26 mouse cellular contexts compared by ENCODE assay signal in the genomic region with DNA sequence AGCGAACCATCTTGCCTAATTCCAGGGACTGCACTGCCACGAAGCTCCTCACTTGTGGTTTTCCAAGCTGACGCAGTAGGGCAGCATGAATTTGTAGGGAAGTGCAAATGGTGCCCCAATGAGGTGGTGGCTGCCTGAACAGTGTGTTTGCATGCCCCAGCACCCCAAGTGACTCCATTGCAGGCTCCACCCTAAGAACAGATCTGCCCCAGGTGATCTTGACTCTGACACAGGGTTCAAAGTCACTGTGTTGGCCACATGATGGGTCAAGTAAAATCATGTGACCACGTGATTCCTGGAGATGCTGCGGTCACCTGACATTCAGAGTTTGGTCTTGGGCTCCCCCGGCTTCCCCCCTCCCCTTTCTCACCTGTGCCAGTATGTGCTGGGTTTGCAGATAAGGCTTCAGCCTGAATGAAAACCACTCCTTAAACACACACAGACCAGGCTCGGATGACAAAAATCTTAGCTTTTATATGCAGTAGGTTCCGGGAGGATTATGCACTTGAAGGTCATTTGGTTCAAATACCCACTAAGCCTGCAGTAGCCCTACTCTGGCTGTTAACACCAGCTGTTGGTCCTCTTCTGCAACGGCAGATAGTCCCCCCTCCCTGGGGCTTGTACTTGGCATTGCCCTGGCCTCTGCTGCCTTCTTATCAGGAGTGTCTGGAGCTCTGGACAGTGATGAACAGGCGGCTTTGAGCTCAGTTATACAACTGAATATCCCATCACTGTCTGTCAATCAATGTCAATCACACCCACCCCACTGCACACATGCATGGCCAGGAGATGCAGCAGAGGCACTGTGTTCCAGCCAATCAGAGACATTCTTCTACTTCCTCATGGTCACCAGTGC. TPM values are rescaled to one million over a fixed set of nuclear protein-coding genes. Genes with fewer than 3 reads are reported as not detected.
DNase-seq lines count a peak whose midpoint lies in the region; ATAC-seq and TF ChIP-seq lines count a peak whose summit lies in the region.
"Had no signal": no experiment of that assay in that cellular context is flagged by ENCODE, and none has a peak within 500 bp of the region (broad histone marks: within the 10 kb centered on the region; RNA-seq: fewer than 3 reads in every experiment).

No protein-coding gene starts in this region.

- H3K9me3 ChIP-seq in heart, postnatal 0 days (replicated peaks; ENCODE audit: control insufficient read depth, low read length): peaks cover 6% of the 10 kb centered on the region; the same call in 1 of the 2 replicates
- peaks cover 9% of the 10 kb centered on the region for H3K9me3 ChIP-seq in midbrain, embryonic 13.5 days
- H3K9me3 ChIP-seq in midbrain, embryonic 16.5 days (replicated peaks; ENCODE audit: control insufficient read depth, low read length, poor library complexity, severe bottlenecking): no peaks in the 10 kb centered on the region
- H3K9me3 ChIP-seq in stomach, postnatal 0 days (ENCODE audit: control insufficient read depth, low read length): peaks cover 3% of the 10 kb centered on the region; the same call in 1 of the 2 replicates
- H3K9me3 ChIP-seq: hindbrain, embryonic 15.5 days had no signal

- no peaks in the 10 kb centered on the region for H3K4me1 ChIP-seq in heart, postnatal 0 days (ENCODE audit: control insufficient read depth, insufficient read depth)
- H3K4me1 ChIP-seq in midbrain, embryonic 13.5 days (replicated peaks): no peaks in the 10 kb centered on the region
- H3K4me1 ChIP-seq in midbrain, embryonic 16.5 days (ENCODE audit: control insufficient read depth, insufficient read depth, low read length): no peaks in the 10 kb centered on the region
- H3K4me1 ChIP-seq in stomach, postnatal 0 days (replicated peaks; ENCODE audit: control insufficient read depth, insufficient read depth): no peaks in the 10 kb centered on the region
- H3K4me1 ChIP-seq: hindbrain, embryonic 15.5 days; neural tube, embryonic 13.5 days had no signal

- no peak for TF ChIP-seq CTCF in heart, postnatal 0 days (IDR thresholded peaks at IDR 0.05; ENCODE audit: low read depth)
- no peak for TF ChIP-seq CTCF in stomach, postnatal 0 days (IDR thresholded peaks at IDR 0.05; ENCODE audit: low read depth)

- H3K4me2 ChIP-seq in heart, postnatal 0 days (ENCODE audit: low read depth, low read length): no peak overlapping the region
- no peak overlapping the region for H3K4me2 ChIP-seq in midbrain, embryonic 13.5 days (replicated peaks)
- no peak overlapping the region for H3K4me2 ChIP-seq in midbrain, embryonic 16.5 days (ENCODE audit: low read length)
- no peak overlapping the region for H3K4me2 ChIP-seq in stomach, postnatal 0 days (replicated peaks; ENCODE audit: low read depth)
- H3K4me2 ChIP-seq: hindbrain, embryonic 15.5 days; liver, embryonic 11.5 days; neural tube, embryonic 13.5 days had no signal

- 0 out of 2 replicates have a peak, but pooled peaks have one; percentile 31 for ATAC-seq in heart, postnatal 0 days (ENCODE audit: insufficient read depth, low read depth)
- ATAC-seq in midbrain, embryonic 13.5 days: peak; percentile 55; the same call in 1 of the 2 replicates
- ATAC-seq in midbrain, embryonic 16.5 days: no peak
- ATAC-seq in stomach, postnatal 0 days (ENCODE audit: low FRiP score, low TSS enrichment): peak; percentile 92
- ATAC-seq: CD4-positive, CD25-positive, alpha-beta regulatory T cell, adult 4 months; forebrain, postnatal 0 days; liver, postnatal 0 days; lung, postnatal 0 days had no signal

- H3K27me3 ChIP-seq in heart, postnatal 0 days (ENCODE audit: control insufficient read depth, insufficient read depth, low read length): no peaks in the 10 kb centered on the region
- no peaks in the 10 kb centered on the region for H3K27me3 ChIP-seq in midbrain, embryonic 13.5 days
- H3K27me3 ChIP-seq in midbrain, embryonic 16.5 days (ENCODE audit: control insufficient read depth, insufficient read depth, low read depth, low read length): no peaks in the 10 kb centered on the region
- H3K27me3 ChIP-seq in stomach, postnatal 0 days (ENCODE audit: control insufficient read depth, insufficient read depth, low read length): no peaks in the 10 kb centered on the region
- H3K27me3 ChIP-seq: hindbrain, embryonic 15.5 days; neural tube, embryonic 13.5 days had no signal

- 56% methylated on average over 10 of the region's 10 CpGs for WGBS in heart, postnatal 0 days
- 75% methylated on average over 10 of the region's 10 CpGs for WGBS in midbrain, embryonic 13.5 days
- 73% methylated on average over 10 of the region's 10 CpGs for WGBS in midbrain, embryonic 16.5 days
- 56% methylated on average over 10 of the region's 10 CpGs for WGBS in stomach, postnatal 0 days

- peak; percentile 73 for DNase-seq in heart, adult 11 months
- DNase-seq in heart, adult 9 months (ENCODE audit: low spot score in 2 of 2): no peak
- no peak for DNase-seq in heart, postnatal 0 days (ENCODE audit: low spot score)
- DNase-seq in heart, postnatal 10 days: no peak
- peak; percentile 77 for DNase-seq in stomach, postnatal 0 days (ENCODE audit: low spot score)
- DNase-seq in left cerebral cortex, postnatal 4 days: no peak
- DNase-seq: adrenal gland, postnatal 25 days; cerebellum, adult 8-10 months; forebrain, postnatal 0 days; gastrocnemius, postnatal 25 days; kidney, adult 2 months; kidney, postnatal 14 days; liver, postnatal 0 days; retina, postnatal 1 day; right cerebral cortex, postnatal 25 days; spleen, adult 18-20 months; thymus, adult 18-20 months; thymus, postnatal 36 days had no signal

- H3K9ac ChIP-seq in heart, postnatal 0 days (replicated peaks; ENCODE audit: low read depth, low read length): no peak overlapping the region
- H3K9ac ChIP-seq in midbrain, embryonic 13.5 days (replicated peaks): no peak overlapping the region
- no peak overlapping the region for H3K9ac ChIP-seq in midbrain, embryonic 16.5 days (ENCODE audit: low read depth, low read length)
- H3K9ac ChIP-seq in stomach, postnatal 0 days (ENCODE audit: low read length): no peak overlapping the region
- H3K9ac ChIP-seq: forebrain, postnatal 0 days; hindbrain, embryonic 15.5 days; liver, postnatal 0 days; neural tube, embryonic 13.5 days had no signal

- H3K36me3 ChIP-seq in heart, postnatal 0 days (replicated peaks; ENCODE audit: control insufficient read depth, insufficient read depth, low read length): 0 out of 2 replicates have a peak, but pooled peaks cover 4% of the 10 kb centered on the region
- H3K36me3 ChIP-seq in midbrain, embryonic 13.5 days: no peaks in the 10 kb centered on the region
- H3K36me3 ChIP-seq in midbrain, embryonic 16.5 days (ENCODE audit: control insufficient read depth, insufficient read depth, low read length): no peaks in the 10 kb centered on the region
- 0 out of 2 replicates have a peak, but pooled peaks cover 3% of the 10 kb centered on the region for H3K36me3 ChIP-seq in stomach, postnatal 0 days (ENCODE audit: control insufficient read depth, insufficient read depth, low read length)
- H3K36me3 ChIP-seq: hindbrain, embryonic 15.5 days had no signal

- intact Hi-C loops in heart, postnatal 10 days (cut with DNase I): no loop called here
- intact Hi-C loops in left cerebral cortex, postnatal 4 days (cut with DNase I): no loop called here

- no peak overlapping the region for H3K27ac ChIP-seq in heart, postnatal 0 days (ENCODE audit: low read depth)
- H3K27ac ChIP-seq in midbrain, embryonic 13.5 days: no peak overlapping the region
- H3K27ac ChIP-seq in midbrain, embryonic 16.5 days (ENCODE audit: low read length): no peak overlapping the region
- peak overlapping the region; percentile 56; the same call in 1 of the 2 replicates for H3K27ac ChIP-seq in stomach, postnatal 0 days (replicated peaks)
- H3K27ac ChIP-seq: hindbrain, embryonic 15.5 days; macrophage; neural tube, embryonic 13.5 days had no signal

- H3K4me3 ChIP-seq in heart, postnatal 0 days (ENCODE audit: low read depth, low read length): no peak overlapping the region
- no peak overlapping the region for H3K4me3 ChIP-seq in midbrain, embryonic 13.5 days (replicated peaks)
- no peak overlapping the region for H3K4me3 ChIP-seq in midbrain, embryonic 16.5 days (ENCODE audit: low read depth, low read length)
- no peak overlapping the region for H3K4me3 ChIP-seq in stomach, postnatal 0 days (ENCODE audit: low read depth, low read length)
- H3K4me3 ChIP-seq: hindbrain, embryonic 15.5 days; neural tube, embryonic 13.5 days had no signal

- no peak for TF ChIP-seq EP300 in heart, postnatal 0 days (IDR thresholded peaks at IDR 0.05; ENCODE audit: low read depth)
- TF ChIP-seq EP300 in stomach, postnatal 0 days (optimal IDR thresholded peaks at IDR 0.05): no peak

RNA-seq across cellular contexts. Expression of a gene that starts 15.5 kb away (rescaled TPM):
- total RNA-seq in heart, postnatal 0 days (2014; rRNA removed; ENCODE audit: low replicate concordance): 10.4 and 14.5 TPM in 2 replicates
- 21.2 and 22.1 TPM in 2 replicates for polyA plus RNA-seq in heart, postnatal 0 days (2015; fragmentation: Nextera tagmentation; extraction: Ambion mirVana)
- total RNA-seq in heart, postnatal 10 days (2021): 10 to 100 TPM; 27.5 to 34.8 TPM
- polyA plus RNA-seq in midbrain, embryonic 13.5 days (2015; fragmentation: Nextera tagmentation; extraction: Ambion mirVana): 29.7 and 40.0 TPM in 2 replicates
- 42.2 and 42.3 TPM in 2 replicates for polyA plus RNA-seq in midbrain, embryonic 16.5 days (2015; fragmentation: Nextera tagmentation; extraction: Ambion mirVana)
- polyA plus RNA-seq in stomach, postnatal 0 days (2015; fragmentation: Nextera tagmentation; extraction: Ambion mirVana): 24.7 and 27.6 TPM in 2 replicates
- total RNA-seq in left cerebral cortex, postnatal 4 days (2021): 10 to 100 TPM; 53.9 to 60.5 TPM

RNA-seq across cellular contexts. Expression of a gene that starts 36.7 kb away (rescaled TPM):
- total RNA-seq in heart, postnatal 0 days (2014; rRNA removed; ENCODE audit: low replicate concordance): 0.69 and 1.0 TPM in 2 replicates
- 0.27 and 0.30 TPM in 2 replicates for polyA plus RNA-seq in heart, postnatal 0 days (2015; fragmentation: Nextera tagmentation; extraction: Ambion mirVana)
- total RNA-seq in heart, postnatal 10 days (2021): 1 to 10 TPM; 1.3 to 2.0 TPM
- polyA plus RNA-seq in midbrain, embryonic 13.5 days (2015; fragmentation: Nextera tagmentation; extraction: Ambion mirVana): 0.15 and 0.17 TPM in 2 replicates
- polyA plus RNA-seq in midbrain, embryonic 16.5 days (2015; fragmentation: Nextera tagmentation; extraction: Ambion mirVana): 0.34 and 0.55 TPM in 2 replicates
- polyA plus RNA-seq in stomach, postnatal 0 days (2015; fragmentation: Nextera tagmentation; extraction: Ambion mirVana): 0.56 and 0.87 TPM in 2 replicates
- total RNA-seq in left cerebral cortex, postnatal 4 days (2021): 1 to 10 TPM; 2.8 to 3.1 TPM
- polyA plus RNA-seq: CD4-positive, CD25-positive, alpha-beta regulatory T cell, adult 4 months; macrophage had no signal

RNA-seq across cellular contexts. Expression of a gene that starts 56.7 kb away (rescaled TPM):
- total RNA-seq in heart, postnatal 0 days (2014; rRNA removed; ENCODE audit: low replicate concordance): 10.4 and 26.9 TPM in 2 replicates
- polyA plus RNA-seq in heart, postnatal 0 days (2015; fragmentation: Nextera tagmentation; extraction: Ambion mirVana): 37.3 and 41.3 TPM in 2 replicates
- total RNA-seq in heart, postnatal 10 days (2021): 10 to 100 TPM; 17.4 to 17.6 TPM
- polyA plus RNA-seq in midbrain, embryonic 13.5 days (2015; fragmentation: Nextera tagmentation; extraction: Ambion mirVana): 43.1 and 50.2 TPM in 2 replicates
- 46.5 and 50.0 TPM in 2 replicates for polyA plus RNA-seq in midbrain, embryonic 16.5 days (2015; fragmentation: Nextera tagmentation; extraction: Ambion mirVana)
- polyA plus RNA-seq in stomach, postnatal 0 days (2015; fragmentation: Nextera tagmentation; extraction: Ambion mirVana): 81.3 and 84.7 TPM in 2 replicates
- total RNA-seq in left cerebral cortex, postnatal 4 days (2021): 10 to 100 TPM; 24.5 to 31.4 TPM

RNA-seq across cellular contexts. Expression of a gene that starts 56.9 kb away (rescaled TPM):
- total RNA-seq in heart, postnatal 0 days (2014; rRNA removed; ENCODE audit: low replicate concordance): 18.8 and 44.5 TPM in 2 replicates
- polyA plus RNA-seq in heart, postnatal 0 days (2015; fragmentation: Nextera tagmentation; extraction: Ambion mirVana): 33.9 and 36.5 TPM in 2 replicates
- total RNA-seq in heart, postnatal 10 days (2021): 10 to 100 TPM; 22.6 to 24.8 TPM
- polyA plus RNA-seq in midbrain, embryonic 13.5 days (2015; fragmentation: Nextera tagmentation; extraction: Ambion mirVana): 80.9 and 87.2 TPM in 2 replicates
- polyA plus RNA-seq in midbrain, embryonic 16.5 days (2015; fragmentation: Nextera tagmentation; extraction: Ambion mirVana): 69.5 and 76.0 TPM in 2 replicates
- 37.1 and 41.3 TPM in 2 replicates for polyA plus RNA-seq in stomach, postnatal 0 days (2015; fragmentation: Nextera tagmentation; extraction: Ambion mirVana)
- total RNA-seq in left cerebral cortex, postnatal 4 days (2021): 10 to 100 TPM; 53.9 to 60.7 TPM

Comparison
In these comparisons a context has a peak if more than half of its experiments do, and no peak if none do; other contexts are left out.
1. DNase-seq: peak in heart, adult 11 months (single experiment) and stomach, postnatal 0 days (single experiment); none in heart, adult 9 months (0 of 2), heart, postnatal 0 days (single experiment), heart, postnatal 10 days (0 of 2) and left cerebral cortex, postnatal 4 days (single experiment).